Mouse (Mus musculus) liver, embryonic 13.5 days (tissue): ENCODE data around the gene Prodh2. TPM values are rescaled to one million over a fixed set of nuclear protein-coding genes. Genes with fewer than 3 reads are reported as not detected.
"Not testable (repeated sequence)": the region's sequence is repeated elsewhere in the genome, so short reads cannot be mapped to it uniquely, and the experiment has no call there.

ENCODE experiments used
- ATAC-seq: fragments of 200-750 bp; cut with Nextera tagmentation; 2 replicates; pipeline ENCODE4 v1.8.0; 2017; ENCODE audit warnings: low read depth, mild to moderate bottlenecking, moderate number of reproducible peaks, moderate library complexity
- DNase-seq: peaks from one replicate; pipeline ENCODE4 v3.0.0; 2022
- H3K27ac ChIP-seq: fragments of 300-500 bp; sonication (generic); 2 replicates; pipeline ENCODE4 v1.5.1; 2015; ENCODE audit warnings: moderate library complexity, mild to moderate bottlenecking, inconsistent platforms
- H3K27me3 ChIP-seq: fragments of 300-500 bp; sonication (generic); 2 replicates; pipeline ENCODE4 v1.6.1; 2015; ENCODE audit warnings: mild to moderate bottlenecking, inconsistent platforms
- H3K36me3 ChIP-seq: fragments of 300-500 bp; sonication (generic); 2 replicates; pipeline ENCODE4 v1.6.1; 2015; ENCODE audit warnings: mild to moderate bottlenecking, inconsistent platforms
- H3K4me1 ChIP-seq: fragments of 300-500 bp; sonication (generic); replicated peaks from 2 replicates; pipeline ENCODE4 v1.6.1; 2015; ENCODE audit warnings: inconsistent platforms
- H3K4me2 ChIP-seq: fragments of 300-500 bp; sonication (generic); 2 replicates; pipeline ENCODE4 v1.6.1; 2015; ENCODE audit warnings: inconsistent platforms, mild to moderate bottlenecking, moderate library complexity
- H3K4me3 ChIP-seq: fragments of 300-500 bp; sonication (generic); replicated peaks from 2 replicates; pipeline ENCODE4 v1.5.1; 2015; ENCODE audit warnings: mild to moderate bottlenecking, inconsistent platforms
- H3K9ac ChIP-seq: fragments of 300-500 bp; sonication (generic); 2 replicates; pipeline ENCODE4 v1.6.1; 2015; ENCODE audit warnings: mild to moderate bottlenecking, inconsistent platforms
- H3K9me3 ChIP-seq: fragments of 300-500 bp; sonication (generic); replicated peaks from 2 replicates; pipeline ENCODE4 v1.6.1; 2016; ENCODE audit warnings: inconsistent platforms
- WGBS: fragments of 180-500 bp; shearing (Covaris S2); methylation state at CpG from one replicate; pipeline ENCODE4 v1.1.7; 2015; ENCODE audit not compliant: insufficient replicate concordance; 5-methylcytosine and 5-hydroxymethylcytosine counted together
- polyA plus RNA-seq: library from polyadenylated mRNA; unstranded; fragments of >200 nt; fragmentation: Nextera tagmentation; extraction: Ambion mirVana; gene quantifications from 2 replicates; pipeline ENCODE4 v1.2.1, GENCODE M21; 2015

Gene Prodh2
- polyA plus RNA-seq, 1 experiment from 2014 or later, result 28.1 TPM

DNA sequence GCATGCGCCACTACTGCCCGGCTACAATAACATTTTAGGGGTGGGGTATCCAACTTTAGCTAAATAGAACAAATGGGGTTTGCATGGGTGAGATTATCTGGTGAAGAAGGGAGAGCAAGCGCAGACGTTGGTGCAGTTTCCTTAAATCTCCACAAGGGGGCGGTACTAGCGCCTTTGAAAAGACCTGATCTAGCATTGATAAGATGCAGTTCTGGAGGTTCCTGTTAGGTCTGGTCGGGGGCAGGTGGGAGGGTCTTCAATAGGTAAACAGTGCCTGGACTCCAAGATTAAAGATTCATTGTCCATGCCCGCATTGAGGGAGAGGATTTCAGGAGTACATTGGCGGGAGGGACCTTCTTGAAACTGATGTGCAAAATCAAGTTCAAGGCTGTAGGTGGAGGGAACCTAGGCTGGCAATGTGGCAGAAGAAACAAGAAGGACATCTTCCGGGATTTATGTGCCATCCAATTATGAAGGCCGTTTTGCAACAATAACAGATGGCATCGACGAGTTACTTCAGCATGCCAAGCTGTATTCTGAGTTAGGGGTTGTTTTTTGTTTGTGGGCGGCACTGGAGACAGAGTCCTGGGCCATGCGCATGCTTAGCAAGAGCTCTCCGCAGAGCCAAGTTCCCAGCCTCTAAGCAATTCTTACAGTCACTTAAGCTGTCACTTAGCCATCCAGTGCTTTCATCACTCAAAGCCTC is 3.0 kb upstream of the Prodh2 start:
- WGBS, result 29% methylated on average over 16 of the region's 16 CpGs

GRCm38 (mm10) chr7:30490957-30491307 is 2.5 kb upstream of the Prodh2 start:
- no peak for ATAC-seq
- 26% methylated on average over 6 of the region's 6 CpGs for WGBS

More for the DNA sequence above, 3.0 kb upstream of the Prodh2 start:
- ATAC-seq, result no peak
- no peak overlapping the region for H3K27ac ChIP-seq
- H3K36me3 ChIP-seq, result no peaks in the 10 kb centered on the region
- no peak overlapping the region for H3K9ac ChIP-seq
- H3K4me1 ChIP-seq, result peaks cover 5% of the 10 kb centered on the region; the same call in 1 of the 2 replicates
- DNase-seq, result no peak
- no peak overlapping the region for H3K4me3 ChIP-seq
- H3K4me2 ChIP-seq, result no peak overlapping the region
- no peaks in the 10 kb centered on the region for H3K27me3 ChIP-seq
- no peaks in the 10 kb centered on the region for H3K9me3 ChIP-seq

DNA sequence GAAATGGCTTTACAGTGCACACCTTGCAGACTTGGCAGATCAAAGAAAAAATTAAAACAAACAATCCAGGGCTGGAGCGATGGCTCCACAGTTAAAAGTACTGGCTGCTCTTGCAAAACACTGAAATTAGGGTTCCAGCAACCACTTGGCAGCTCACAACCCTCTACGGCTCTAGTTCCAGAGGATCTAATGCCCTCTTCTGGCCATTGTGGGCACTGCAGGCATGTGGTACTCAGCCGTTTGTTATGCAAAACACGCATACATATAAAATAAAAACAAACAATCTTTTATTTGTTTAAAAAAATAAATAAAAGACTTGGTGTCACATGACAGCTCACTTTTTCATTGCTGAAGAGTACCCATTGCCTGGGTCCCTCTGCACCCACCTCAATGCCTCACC is 657 bp upstream of the Prodh2 start:
- ATAC-seq (no peak), DNase-seq (peak; percentile 43)
- WGBS, result 13% methylated on average over 4 of the region's 4 CpGs
- no peaks in the 10 kb centered on the region for H3K36me3 ChIP-seq
- H3K9ac ChIP-seq, result no peak overlapping the region
- H3K27ac ChIP-seq, result no peak overlapping the region
- H3K4me1 ChIP-seq, result peaks cover 5% of the 10 kb centered on the region; the same call in 1 of the 2 replicates
- peak overlapping the region; percentile 19; the same call in 1 of the 2 replicates for H3K4me2 ChIP-seq
- H3K4me3 ChIP-seq, result no peak overlapping the region
- no peaks in the 10 kb centered on the region for H3K27me3 ChIP-seq
- no peaks in the 10 kb centered on the region for H3K9me3 ChIP-seq

More at GRCm38 (mm10) chr7:30490957-30491307, 2.5 kb upstream of the Prodh2 start:
- Histone ChIP-seq H3K4me3 (no peak overlapping the region), H3K4me1 (peaks cover 5% of the 10 kb centered on the region; the same call in 1 of the 2 replicates), H3K4me2 (no peak overlapping the region), H3K9me3 (no peaks in the 10 kb centered on the region), H3K27me3 (no peaks in the 10 kb centered on the region), H3K27ac (no peak overlapping the region), H3K36me3 (no peaks in the 10 kb centered on the region), H3K9ac (no peak overlapping the region)
- no peak for DNase-seq

DNA sequence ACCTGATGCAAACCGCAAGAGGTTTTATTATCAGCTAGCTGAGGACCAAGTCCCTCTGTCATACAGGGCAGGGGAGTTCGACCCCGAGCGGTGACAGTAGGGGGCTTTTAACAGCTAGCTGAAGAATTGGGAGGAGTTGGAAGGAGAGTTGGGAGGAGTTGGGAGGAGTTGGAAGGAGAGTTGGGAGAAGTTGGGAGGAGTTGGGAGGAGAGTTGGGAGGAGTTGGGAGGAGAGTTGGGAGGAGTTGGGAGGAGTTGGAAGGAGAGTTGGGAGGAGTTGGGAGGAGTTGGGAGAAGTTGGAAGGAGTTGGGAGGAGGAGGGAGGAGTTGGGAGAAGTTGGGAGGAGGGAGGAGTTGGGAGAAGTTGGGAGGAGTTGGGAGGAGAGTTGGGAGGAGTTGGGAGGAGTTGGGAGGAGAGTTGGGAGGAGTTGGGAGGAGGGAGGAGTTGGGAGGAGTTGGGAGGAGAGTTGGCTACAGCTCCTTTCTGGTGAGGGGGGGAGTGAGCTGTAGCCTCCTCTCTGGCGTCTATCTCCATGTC is 2.2 kb downstream of the Prodh2 start:
- H3K4me1 ChIP-seq, H3K9ac ChIP-seq, H3K9me3 ChIP-seq, ATAC-seq, H3K27me3 ChIP-seq, DNase-seq, H3K27ac ChIP-seq, H3K36me3 ChIP-seq: not testable (repeated sequence)
- 0 out of 2 replicates have a peak overlapping the region, but pooled peaks have one; percentile 51 for H3K4me3 ChIP-seq
- H3K4me2 ChIP-seq, result peak overlapping the region; percentile 45
- 36% methylated on average over 5 of the region's 5 CpGs for WGBS

DNA sequence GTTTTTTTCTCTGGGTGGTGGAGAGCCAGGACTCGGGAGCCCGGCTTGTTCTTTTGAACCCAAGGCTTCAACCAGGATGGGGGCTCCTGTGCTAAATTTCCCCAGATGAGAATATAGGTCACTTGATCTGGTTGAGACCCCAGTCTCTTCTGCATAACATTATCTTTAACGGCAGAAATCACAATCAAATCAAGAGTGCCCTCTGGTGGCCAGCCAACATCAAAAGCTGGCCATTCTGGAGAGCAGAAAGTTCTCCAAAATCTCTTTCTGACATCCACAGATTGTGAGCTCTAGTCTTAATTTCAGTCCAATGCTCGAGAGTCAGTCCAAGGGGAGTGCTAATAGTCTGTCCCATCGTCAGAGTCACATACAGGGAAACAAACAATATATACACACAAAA is 7.7 kb downstream of the Prodh2 start:
- not testable (repeated sequence) for H3K9me3 ChIP-seq, H3K4me3 ChIP-seq, DNase-seq, H3K4me1 ChIP-seq, H3K36me3 ChIP-seq, ATAC-seq, H3K27me3 ChIP-seq, H3K9ac ChIP-seq, H3K4me2 ChIP-seq, H3K27ac ChIP-seq
- 63% methylated on average over 5 of the region's 5 CpGs for WGBS

DNA sequence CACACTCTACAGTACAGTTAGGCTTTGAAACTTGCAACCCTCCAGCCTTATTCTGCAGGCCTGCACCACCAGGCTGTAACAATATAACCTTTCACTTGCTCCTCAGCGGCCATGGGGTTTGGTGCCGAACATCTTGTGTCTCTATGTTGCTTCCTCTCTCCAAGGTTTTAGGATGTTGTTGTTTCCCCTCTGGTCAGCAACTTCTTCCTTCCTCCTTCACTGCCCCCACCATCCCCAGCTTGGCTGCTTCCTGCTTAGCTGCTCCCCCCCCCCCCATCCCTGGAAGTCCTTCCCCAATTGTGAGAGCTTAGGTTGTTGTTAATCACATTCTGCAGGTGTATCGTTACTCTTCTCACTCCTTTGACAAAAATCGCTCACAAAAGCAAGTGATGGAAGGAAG is 14.6 kb downstream of the Prodh2 start:
- DNase-seq, result no peak
- Histone ChIP-seq H3K36me3 (no peaks in the 10 kb centered on the region), H3K9me3 (no peaks in the 10 kb centered on the region), H3K4me3 (no peak overlapping the region), H3K9ac (no peak overlapping the region), H3K27me3 (no peaks in the 10 kb centered on the region), H3K4me2 (no peak overlapping the region), H3K4me1 (no peaks in the 10 kb centered on the region), H3K27ac (no peak overlapping the region)
- 23% methylated on average over 4 of the region's 4 CpGs for WGBS
- ATAC-seq, result no peak

- Histone ChIP-seq H3K4me3 (no peak overlapping the region), H3K9me3 (no peaks in the 10 kb centered on the region), H3K36me3 (no peaks in the 10 kb centered on the region), H3K27me3 (no peaks in the 10 kb centered on the region), H3K9ac (no peak overlapping the region), H3K4me1 (no peaks in the 10 kb centered on the region), H3K27ac (no peak overlapping the region), H3K4me2 (no peak overlapping the region)
- ATAC-seq (0 out of 2 replicates have a peak, but pooled peaks have one; percentile 29), DNase-seq (no peak)
- 54% methylated on average over 24 of the region's 24 CpGs for WGBS
Measured at GRCm38 (mm10) chr7:30515003-30515760, 21.8 kb downstream of the Prodh2 start.

- peaks cover 2% of the 10 kb centered on the region; the same call in 1 of the 2 replicates for H3K36me3 ChIP-seq
- WGBS, result 39% methylated on average over 8 of the region's 8 CpGs
- H3K4me1 ChIP-seq, result no peaks in the 10 kb centered on the region
- H3K27me3 ChIP-seq, result no peaks in the 10 kb centered on the region
- no peak overlapping the region for H3K4me3 ChIP-seq
- no peak overlapping the region for H3K4me2 ChIP-seq
- DNase-seq, result no peak
- no peak overlapping the region for H3K27ac ChIP-seq
- no peaks in the 10 kb centered on the region for H3K9me3 ChIP-seq
- H3K9ac ChIP-seq, result no peak overlapping the region
- no peak for ATAC-seq
Measured at GRCm38 (mm10) chr7:30518325-30518724, 24.9 kb downstream of the Prodh2 start.

- DNase-seq (no peak), ATAC-seq (peak; percentile 25; the same call in 1 of the 2 replicates)
- no peaks in the 10 kb centered on the region for H3K9me3 ChIP-seq
- WGBS, result 66% methylated on average over 4 of the region's 4 CpGs
- no peaks in the 10 kb centered on the region for H3K27me3 ChIP-seq
- no peak overlapping the region for H3K4me2 ChIP-seq
- H3K4me3 ChIP-seq, result no peak overlapping the region
- no peak overlapping the region for H3K9ac ChIP-seq
- H3K36me3 ChIP-seq, result peaks cover 13% of the 10 kb centered on the region
- no peak overlapping the region for H3K27ac ChIP-seq
- no peaks in the 10 kb centered on the region for H3K4me1 ChIP-seq
Measured at GRCm38 (mm10) chr7:30520396-30520795, 27.0 kb downstream of the Prodh2 start.

GRCm38 (mm10) chr7:30520856-30521255 is 27.4 kb downstream of the Prodh2 start:
- DNase-seq, result no peak
- ATAC-seq, result no peak
- H3K27ac ChIP-seq, result no peak overlapping the region
- H3K36me3 ChIP-seq, result peaks cover 15% of the 10 kb centered on the region
- 80% methylated on average over 5 of the region's 5 CpGs for WGBS
- H3K9me3 ChIP-seq, result no peaks in the 10 kb centered on the region
- H3K9ac ChIP-seq, result no peak overlapping the region
- no peaks in the 10 kb centered on the region for H3K27me3 ChIP-seq
- no peak overlapping the region for H3K4me2 ChIP-seq
- no peaks in the 10 kb centered on the region for H3K4me1 ChIP-seq
- no peak overlapping the region for H3K4me3 ChIP-seq

GRCm38 (mm10) chr7:30522871-30523270 is 29.4 kb downstream of the Prodh2 start:
- WGBS, result 76% methylated on average over 10 of the region's 10 CpGs
- Histone ChIP-seq H3K4me3 (no peak overlapping the region), H3K4me1 (0 out of 2 replicates have a peak, but pooled peaks cover 6% of the 10 kb centered on the region), H3K36me3 (peaks cover 34% of the 10 kb centered on the region), H3K27ac (no peak overlapping the region), H3K9me3 (no peaks in the 10 kb centered on the region), H3K9ac (no peak overlapping the region), H3K4me2 (no peak overlapping the region), H3K27me3 (no peaks in the 10 kb centered on the region)
- no peak for ATAC-seq
- no peak for DNase-seq
